Mouse (Mus musculus) testis, adult 2 months (tissue): ENCODE results near the gene Cib4.

Source experiments
- CTCF ChIP-seq: fragments of 200-500 bp; IDR thresholded peaks from 2 replicates; pipeline ENCODE4 v1.5.1; 2012; ENCODE audit warnings: low read depth, mild to moderate bottlenecking, inconsistent platforms, low read length, moderate library complexity; ENCODE audit not compliant: control insufficient read depth, insufficient read depth, insufficient replicate concordance
- POLR2A ChIP-seq: fragments of 200-500 bp; IDR thresholded peaks from 2 replicates; pipeline ENCODE4 v1.6.1; 2012; ENCODE audit warnings: low read depth, mild to moderate bottlenecking, inconsistent platforms, low read length, moderate library complexity; ENCODE audit not compliant: control insufficient read depth

- TF ChIP-seq POLR2A = no peak
- no peak for TF ChIP-seq CTCF
Measured at GRCm38 (mm10) chr5:30556284-30556683, 10.6 kb upstream of the Cib4 start.
